Mouse (Mus musculus) thymus, adult 2 months (tissue): ENCODE data around the gene Hlx. TPM values are rescaled to one million over a fixed set of nuclear protein-coding genes. Genes with fewer than 3 reads are reported as not detected.

Experiments used
- DNase-seq: peaks from one replicate; pipeline ENCODE4 v3.0.0; 2021
- H3K27ac ChIP-seq: fragments of 200-500 bp; 2 replicates; pipeline ENCODE4 v1.5.1; 2012; ENCODE audit warnings: low read length, control low read depth; ENCODE audit not compliant: control insufficient read depth, insufficient read depth
- H3K27me3 ChIP-seq: fragments of 200-500 bp; 2 replicates; pipeline ENCODE4 v1.6.1; 2012; ENCODE audit warnings: mild to moderate bottlenecking, low read length, moderate library complexity, mixed read lengths; ENCODE audit not compliant: control insufficient read depth, insufficient read depth
- H3K36me3 ChIP-seq: fragments of 200-500 bp; 2 replicates; pipeline ENCODE4 v1.6.1; 2012; ENCODE audit warnings: mild to moderate bottlenecking, low read length, moderate library complexity; ENCODE audit not compliant: control insufficient read depth, insufficient read depth
- H3K4me1 ChIP-seq: fragments of 200-500 bp; replicated peaks from 2 replicates; pipeline ENCODE4 v1.6.1; 2012; ENCODE audit warnings: low read length; ENCODE audit not compliant: control insufficient read depth, insufficient read depth
- H3K4me3 ChIP-seq: fragments of 200-500 bp; 2 replicates; pipeline ENCODE4 v1.5.1; 2012; ENCODE audit warnings: mild to moderate bottlenecking, low read length, control low read depth, moderate library complexity; ENCODE audit not compliant: control insufficient read depth, insufficient read depth
- CTCF ChIP-seq: fragments of 200-500 bp; IDR thresholded peaks from 2 replicates; pipeline ENCODE4 v1.5.1; 2012; ENCODE audit warnings: mild to moderate bottlenecking, control low read depth, low read length, moderate library complexity, borderline replicate concordance; ENCODE audit not compliant: control insufficient read depth, poor library complexity, insufficient read depth; ENCODE audit errors: extremely low read depth
- POLR2A ChIP-seq: fragments of 200-500 bp; IDR thresholded peaks from 2 replicates; pipeline ENCODE4 v1.6.1; 2012; ENCODE audit warnings: mild to moderate bottlenecking, low read length, control low read depth, moderate library complexity; ENCODE audit not compliant: control insufficient read depth, poor library complexity, insufficient read depth; ENCODE audit errors: extremely low read depth
- WGBS: fragments of 180-500 bp; shearing (Covaris S2); methylation state at CpG from one replicate; pipeline ENCODE4 v1.1.7; 2018; 5-methylcytosine and 5-hydroxymethylcytosine counted together
- polyA plus RNA-seq: library from polyadenylated mRNA; depleted of rRNA; stranded (reverse); fragments of >200 nt; gene quantifications from 2 replicates; pipeline ENCODE4 v1.2.3, GENCODE M21; 2012

Gene Hlx
- polyA plus RNA-seq, 1 experiment: 18.4 TPM

DNA sequence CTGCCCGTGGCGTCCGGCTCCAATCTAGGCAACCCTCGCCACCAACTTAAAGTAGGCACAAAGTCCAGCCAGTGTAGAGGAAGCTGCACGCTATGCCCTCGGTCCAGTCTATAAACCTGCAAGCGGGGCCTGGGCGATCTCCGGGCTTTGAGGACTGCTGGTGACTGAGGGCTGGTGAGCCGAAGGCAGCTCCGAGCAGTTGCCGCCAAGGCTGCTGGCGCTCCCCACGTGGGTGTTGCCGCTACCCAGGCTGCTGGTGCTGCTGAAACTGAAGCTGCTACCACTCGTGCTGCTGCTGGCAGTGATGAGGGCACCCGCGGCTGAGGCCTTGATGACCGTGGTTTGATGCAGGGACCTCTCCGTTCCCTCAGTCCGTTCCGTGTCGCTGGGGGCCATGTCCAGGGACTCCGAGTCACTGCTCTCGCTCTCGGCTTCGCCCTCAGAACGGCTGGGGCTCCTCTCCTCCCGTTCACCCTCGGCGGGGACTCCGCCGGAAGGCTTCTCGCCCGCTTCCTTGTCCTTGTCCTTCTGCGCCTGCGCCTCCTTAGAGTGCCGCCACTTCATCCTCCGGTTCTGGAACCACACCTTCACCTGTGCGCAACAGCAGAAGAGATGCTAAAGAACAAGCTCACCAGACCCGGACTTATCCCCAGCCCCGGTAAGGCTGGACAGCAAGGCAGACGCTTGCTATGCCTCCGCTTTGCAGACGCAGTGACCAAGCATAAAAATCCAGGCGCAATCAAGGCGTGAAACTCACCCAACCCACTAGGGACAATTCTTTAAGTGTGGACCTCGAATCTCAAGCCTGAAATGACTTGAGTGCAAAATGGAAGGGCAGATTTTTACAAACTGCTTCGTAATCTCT is 4.8 kb downstream of the Hlx start:
- no peaks in the 10 kb centered on the region for H3K36me3 ChIP-seq
- no peak overlapping the region for H3K27ac ChIP-seq
- H3K4me1 ChIP-seq: peaks cover 7% of the 10 kb centered on the region; the same call in 1 of the 2 replicates
- peaks cover 12% of the 10 kb centered on the region for H3K27me3 ChIP-seq
- no peak for TF ChIP-seq CTCF
- TF ChIP-seq POLR2A: no peak
- 94% methylated on average over 49 of the region's 49 CpGs for WGBS
- H3K4me3 ChIP-seq: no peak overlapping the region
- DNase-seq: no peak

DNA sequence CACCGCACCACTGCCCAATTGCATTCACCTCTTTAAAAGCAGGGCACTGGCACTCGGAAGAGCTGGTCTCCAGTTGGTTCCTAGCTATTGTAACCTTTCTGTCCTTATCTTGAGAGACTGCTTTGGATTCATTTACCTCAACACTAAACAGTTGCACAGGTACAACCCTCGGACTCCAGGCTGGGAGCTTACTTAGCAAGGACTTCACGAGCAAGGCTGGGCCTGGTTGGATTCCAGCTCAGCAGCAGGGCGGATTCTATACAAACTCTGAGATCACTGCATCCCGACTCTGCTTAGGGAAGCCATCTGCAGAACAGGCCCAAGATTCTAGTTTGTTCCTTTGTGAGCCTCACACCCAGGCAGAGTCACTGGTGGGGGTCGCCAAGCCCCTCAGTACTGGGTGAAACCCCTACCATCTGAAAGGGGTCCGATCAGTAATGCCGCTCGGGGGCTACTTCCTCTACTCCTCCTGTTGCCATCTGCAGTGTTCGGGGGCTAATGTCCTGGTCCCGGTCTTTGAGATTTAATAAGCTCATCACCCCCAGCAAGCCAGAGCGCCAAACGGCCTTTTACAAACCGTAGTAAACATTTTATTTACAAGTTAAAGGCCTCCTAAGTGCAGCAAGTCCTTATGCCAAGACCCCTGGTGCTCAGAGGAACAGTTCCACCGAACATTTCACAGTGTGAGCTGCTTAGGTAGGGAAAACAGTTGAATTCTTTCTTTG is 5.7 kb downstream of the Hlx start:
- DNase-seq: no peak
- Histone ChIP-seq H3K27ac (no peak overlapping the region), H3K27me3 (peaks cover 5% of the 10 kb centered on the region), H3K36me3 (no peaks in the 10 kb centered on the region), H3K4me3 (no peak overlapping the region), H3K4me1 (peaks cover 3% of the 10 kb centered on the region; the same call in 1 of the 2 replicates)
- 91% methylated on average over 16 of the region's 16 CpGs for WGBS
- no peak for TF ChIP-seq POLR2A
- no peak for TF ChIP-seq CTCF

DNA sequence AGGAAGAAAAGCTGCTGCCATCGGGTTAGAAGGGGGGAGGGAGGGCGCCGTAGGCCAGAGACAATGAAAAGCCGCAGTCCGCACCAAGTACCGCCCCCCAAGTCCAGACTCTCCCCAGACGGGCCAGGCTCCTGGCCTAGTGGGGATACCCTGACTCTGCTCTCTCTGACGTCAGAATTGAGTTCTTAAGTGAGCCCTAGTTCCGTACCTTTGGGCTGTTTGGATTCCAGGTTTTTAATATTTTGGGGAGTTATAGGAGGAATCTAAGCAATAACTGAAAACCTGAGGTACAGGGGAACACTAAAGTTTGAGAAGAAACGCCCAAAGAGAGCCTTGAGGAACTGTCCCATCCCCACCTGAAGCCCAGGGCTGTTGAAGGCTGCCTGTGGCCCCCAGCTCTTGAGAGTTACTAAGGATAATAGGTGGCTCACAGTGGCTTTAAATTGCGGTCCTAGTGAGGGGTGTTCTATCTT is 7.1 kb downstream of the Hlx start:
- Histone ChIP-seq H3K4me1 (no peaks in the 10 kb centered on the region), H3K36me3 (no peaks in the 10 kb centered on the region), H3K27ac (no peak overlapping the region), H3K27me3 (peaks cover 5% of the 10 kb centered on the region), H3K4me3 (no peak overlapping the region)
- WGBS: 91% methylated on average over 11 of the region's 11 CpGs
- TF ChIP-seq POLR2A (no peak), CTCF (no peak)
- no peak for DNase-seq

DNA sequence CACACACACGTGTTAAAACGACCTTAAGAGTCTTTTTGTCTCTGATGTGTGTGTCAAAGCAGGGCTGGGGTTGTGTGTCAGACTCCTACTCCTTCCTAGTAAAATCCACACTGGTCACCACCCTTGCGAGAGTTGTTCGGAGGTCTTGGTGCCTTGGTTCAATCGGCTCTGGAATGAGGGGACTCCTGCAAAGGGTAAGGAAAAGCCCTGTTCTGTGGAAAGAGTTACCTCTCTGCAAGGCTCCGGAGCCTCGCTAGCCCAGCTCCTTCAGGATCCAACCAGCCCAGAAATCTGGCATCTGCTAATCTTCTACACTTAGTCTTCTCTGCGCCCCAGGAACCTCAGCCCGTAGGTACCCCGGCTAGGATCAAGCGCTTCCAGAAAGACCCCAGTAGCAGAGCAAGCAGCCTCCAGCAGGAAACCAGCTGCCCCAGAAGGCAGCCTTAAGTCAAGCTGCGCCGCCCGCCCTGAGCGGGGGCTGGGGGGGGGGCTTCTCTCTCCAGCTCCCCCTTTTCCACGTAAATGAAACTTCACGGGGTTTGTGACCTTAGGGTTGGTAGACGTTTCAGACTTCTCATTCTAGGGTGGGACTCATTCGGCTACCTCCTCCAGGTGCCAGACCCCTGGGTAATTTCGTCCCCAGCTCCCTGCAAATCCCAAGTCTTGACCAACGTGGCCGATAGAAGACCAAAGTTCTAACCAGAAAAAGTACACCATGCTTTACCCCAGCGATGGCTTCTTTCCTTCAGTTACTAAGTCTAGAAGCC is 7.7 kb downstream of the Hlx start:
- Histone ChIP-seq H3K36me3 (no peaks in the 10 kb centered on the region), H3K4me3 (no peak overlapping the region), H3K4me1 (no peaks in the 10 kb centered on the region), H3K27me3 (peaks cover 11% of the 10 kb centered on the region), H3K27ac (no peak overlapping the region)
- no peak for DNase-seq
- 82% methylated on average over 23 of the region's 23 CpGs for WGBS
- TF ChIP-seq CTCF (no peak), POLR2A (no peak)

DNA sequence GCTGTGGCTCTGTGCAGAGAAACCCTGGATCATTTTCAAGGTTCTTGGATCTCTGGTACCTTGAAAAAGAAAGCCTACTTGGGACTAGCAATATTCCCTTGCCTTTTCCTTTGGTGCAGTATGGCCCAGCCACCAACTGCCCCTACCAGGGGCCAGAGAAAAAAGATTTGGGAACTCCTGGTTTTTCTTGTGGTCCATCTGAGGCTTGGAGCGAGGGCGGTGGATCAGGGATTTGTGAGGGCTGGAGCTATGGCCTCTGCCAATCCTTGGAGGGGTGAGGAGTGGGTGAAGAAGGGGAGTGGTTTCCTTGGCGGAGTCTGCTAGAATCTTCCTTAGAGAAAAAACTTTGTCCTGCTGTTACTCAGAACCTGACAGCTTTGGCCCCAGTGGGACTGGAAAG is 8.5 kb downstream of the Hlx start:
- no peaks in the 10 kb centered on the region for H3K36me3 ChIP-seq
- no peak for TF ChIP-seq CTCF
- H3K27me3 ChIP-seq: peaks cover 15% of the 10 kb centered on the region
- DNase-seq: no peak
- no peak overlapping the region for H3K4me3 ChIP-seq
- 92% methylated on average over 3 of the region's 3 CpGs for whole genome bisulfite sequencing
- H3K4me1 ChIP-seq: no peaks in the 10 kb centered on the region
- H3K27ac ChIP-seq: no peak overlapping the region

DNA sequence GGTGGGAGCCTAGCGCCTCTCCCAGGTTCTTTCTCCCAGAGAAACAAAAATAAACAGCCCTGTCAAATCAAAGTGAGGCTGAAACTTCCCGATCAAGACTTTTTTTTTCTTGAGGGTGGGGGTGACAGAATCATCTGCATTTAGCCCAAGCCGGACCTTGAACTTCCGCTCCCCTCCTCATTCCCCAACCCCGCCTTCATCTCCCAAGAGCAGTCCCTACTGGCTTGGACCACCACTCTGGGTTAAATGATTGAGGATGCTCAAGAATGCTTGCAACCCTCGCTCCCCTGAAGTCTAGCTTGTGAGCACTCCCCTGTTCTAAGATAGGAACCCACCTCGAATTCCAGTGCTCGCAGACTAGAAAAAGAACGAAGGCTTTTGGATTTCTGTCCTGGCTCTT is 11.3 kb downstream of the Hlx start:
- WGBS: 42% methylated on average over 9 of the region's 9 CpGs
- peaks cover 30% of the 10 kb centered on the region for H3K27me3 ChIP-seq
- DNase-seq: no peak

More for the DNA sequence above, 11.3 kb downstream of the Hlx start:
- Histone ChIP-seq H3K4me3 (no peak overlapping the region), H3K4me1 (no peaks in the 10 kb centered on the region), H3K36me3 (no peaks in the 10 kb centered on the region), H3K27ac (no peak overlapping the region)
- TF ChIP-seq POLR2A (no peak), CTCF (no peak)
